Mouse (Mus musculus): ENCODE results near the gene Slc25a5. TPM values are rescaled to one million over a fixed set of nuclear protein-coding genes. Genes with fewer than 3 reads are reported as not detected.

Gene Slc25a5
- polyA plus RNA-seq (2015; fragmentation: Nextera tagmentation; extraction: Ambion mirVana), result 504 and 542 TPM in 2 replicates

GRCm38 (mm10) chrX:36795424-36796162 lies at the start of gene Slc25a5:
Slc25a5 (plus strand) TSS chrX:36795651.
- 17% methylated on average over 41 of the region's 41 CpGs for WGBS
- peak within 1 kb of the TSS; percentile 58 for H3K4me3 ChIP-seq (replicated peaks)

GRCm38 (mm10) chrX:36746789-36747188 lies 48.7 kb upstream of the Slc25a5 start:
- Histone ChIP-seq H3K4me1 (no peaks in the 10 kb centered on the region), H3K27me3 (no peaks in the 10 kb centered on the region), H3K36me3 (no peaks in the 10 kb centered on the region), H3K27ac (replicated peaks) (no peak overlapping the region), H3K9me3 (replicated peaks) (no peaks in the 10 kb centered on the region), H3K9ac (no peak overlapping the region), H3K4me2 (replicated peaks) (no peak overlapping the region), H3K4me3 (replicated peaks) (no peak overlapping the region)
- no peak for ATAC-seq (ENCODE audit: insufficient number of reproducible peaks, low FRiP score, low TSS enrichment, low read depth)
- WGBS, result 60% methylated on average over 8 of the region's 8 CpGs

More at GRCm38 (mm10) chrX:36795424-36796162, at the start of gene Slc25a5:
- H3K36me3 ChIP-seq, result 0 out of 2 replicates have a peak, but pooled peaks cover 4% of the 10 kb centered on the region
- H3K4me2 ChIP-seq (replicated peaks), result peak within 1 kb of the TSS; percentile 47
- no peaks in the 10 kb centered on the region for H3K9me3 ChIP-seq (replicated peaks)
- peak; percentile 95 for ATAC-seq (ENCODE audit: insufficient number of reproducible peaks, low FRiP score, low TSS enrichment, low read depth)
- no peaks in the 10 kb centered on the region for H3K4me1 ChIP-seq
- H3K27me3 ChIP-seq, result no peaks in the 10 kb centered on the region
- H3K27ac ChIP-seq (replicated peaks), result peak within 1 kb of the TSS; percentile 86
- peak within 1 kb of the TSS; percentile 58 for H3K9ac ChIP-seq

DNA sequence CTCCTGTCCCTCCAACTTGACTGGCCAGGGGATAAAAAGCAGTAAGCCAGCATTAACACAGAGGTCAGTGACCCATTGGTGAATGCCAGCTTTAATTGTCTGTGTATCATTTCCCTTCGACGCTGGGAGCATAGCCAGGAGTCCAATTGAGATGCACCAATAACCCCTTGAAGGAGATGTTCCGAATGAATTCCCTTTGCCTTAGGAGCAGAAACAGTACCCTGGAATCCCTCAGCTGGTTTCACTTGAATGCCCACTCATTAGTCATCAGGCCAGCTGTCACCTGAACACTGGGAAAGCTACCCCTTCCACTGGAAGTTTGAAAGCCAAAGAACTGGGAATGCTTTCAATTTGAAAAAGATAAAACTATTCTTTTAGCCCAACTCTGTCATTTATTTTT lies 46.9 kb upstream of the Slc25a5 start:
- WGBS, result 54% methylated on average over 3 of the region's 3 CpGs
- Histone ChIP-seq H3K27ac (replicated peaks) (no peak overlapping the region), H3K4me1 (no peaks in the 10 kb centered on the region), H3K36me3 (no peaks in the 10 kb centered on the region), H3K9me3 (replicated peaks) (no peaks in the 10 kb centered on the region), H3K4me2 (replicated peaks) (no peak overlapping the region), H3K9ac (no peak overlapping the region), H3K27me3 (no peaks in the 10 kb centered on the region), H3K4me3 (replicated peaks) (no peak overlapping the region)
- ATAC-seq (ENCODE audit: insufficient number of reproducible peaks, low FRiP score, low TSS enrichment, low read depth), result no peak

DNA sequence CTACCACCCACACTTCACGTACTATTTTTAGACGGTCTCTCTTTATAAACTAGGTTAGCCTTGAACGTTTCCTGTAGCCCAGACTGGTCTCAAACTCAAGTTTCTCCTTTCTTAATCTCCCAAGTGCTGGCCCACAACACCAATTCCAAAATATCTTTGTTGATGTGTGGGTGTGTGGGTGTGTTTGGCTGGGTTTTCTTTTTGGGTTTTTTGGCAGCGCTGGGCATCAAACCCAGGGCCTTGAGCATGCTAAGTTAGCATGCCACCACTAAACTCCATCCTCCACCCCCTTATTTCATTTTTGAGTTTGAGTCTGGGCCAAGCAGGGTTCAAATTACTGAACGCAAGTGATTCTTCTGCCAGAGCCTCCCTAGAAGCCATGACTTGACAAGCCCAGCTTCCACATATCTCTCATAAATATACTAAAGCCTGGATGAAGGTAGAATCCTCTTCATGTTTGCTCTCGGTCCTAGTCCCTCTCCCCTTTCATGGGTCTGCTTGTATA lies 46.1 kb upstream of the Slc25a5 start:
- ATAC-seq (ENCODE audit: insufficient number of reproducible peaks, low FRiP score, low TSS enrichment, low read depth), result no peak
- WGBS, result 56% methylated on average over 6 of the region's 6 CpGs

DNA sequence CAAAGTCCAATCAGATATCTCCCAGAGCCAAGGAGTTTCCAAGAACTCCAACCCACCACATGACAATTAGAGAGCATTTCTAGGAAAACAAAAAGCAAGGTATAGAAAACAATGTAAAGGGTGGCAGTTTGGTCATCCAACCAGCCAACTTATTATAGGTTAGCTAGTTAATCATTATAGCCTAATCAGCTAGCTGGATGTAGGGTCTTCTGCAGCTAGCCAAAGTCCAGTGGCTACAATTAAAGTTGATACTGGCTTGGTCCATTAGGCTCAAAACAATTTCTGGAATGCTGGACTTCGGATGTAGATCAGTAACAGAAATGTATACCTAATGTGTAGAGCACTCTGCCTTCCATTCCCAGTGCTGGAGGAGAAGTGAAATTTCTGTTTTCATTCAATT lies 44.9 kb upstream of the Slc25a5 start:
- no peaks in the 10 kb centered on the region for H3K4me1 ChIP-seq
- H3K36me3 ChIP-seq, result no peaks in the 10 kb centered on the region
- no peak for ATAC-seq (ENCODE audit: insufficient number of reproducible peaks, low FRiP score, low TSS enrichment, low read depth)
- H3K27me3 ChIP-seq, result no peaks in the 10 kb centered on the region
- 67% methylated on average over 1 of the region's 1 CpGs for WGBS
- H3K9ac ChIP-seq, result no peak overlapping the region
- no peaks in the 10 kb centered on the region for H3K9me3 ChIP-seq (replicated peaks)
- no peak overlapping the region for H3K4me3 ChIP-seq (replicated peaks)
- H3K4me2 ChIP-seq (replicated peaks), result no peak overlapping the region
- H3K27ac ChIP-seq (replicated peaks), result no peak overlapping the region

More for the DNA sequence above, 46.1 kb upstream of the Slc25a5 start:
- Histone ChIP-seq H3K4me3 (replicated peaks) (no peak overlapping the region), H3K4me1 (no peaks in the 10 kb centered on the region), H3K4me2 (replicated peaks) (no peak overlapping the region), H3K9me3 (replicated peaks) (no peaks in the 10 kb centered on the region), H3K27ac (replicated peaks) (no peak overlapping the region), H3K9ac (no peak overlapping the region), H3K36me3 (no peaks in the 10 kb centered on the region), H3K27me3 (no peaks in the 10 kb centered on the region)

DNA sequence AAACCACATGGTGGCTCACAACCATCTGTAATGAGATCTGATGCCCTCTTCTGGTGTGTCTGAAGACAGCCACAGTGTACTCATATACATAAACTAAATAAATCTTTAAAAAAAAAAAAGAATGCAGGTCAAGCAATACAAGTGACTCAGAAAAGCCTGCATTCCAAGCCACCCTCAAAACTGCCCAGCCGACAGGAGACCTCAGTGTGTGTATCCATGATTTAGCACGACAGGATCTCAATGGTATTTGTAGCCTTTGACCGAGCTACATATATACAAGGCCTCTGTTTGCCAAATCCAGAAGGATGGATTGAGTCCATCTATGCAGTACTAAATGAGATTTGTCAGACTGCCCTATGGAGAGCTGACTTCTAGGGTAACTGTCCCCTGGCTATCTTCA lies 42.9 kb upstream of the Slc25a5 start:
- no peak overlapping the region for H3K9ac ChIP-seq
- no peak overlapping the region for H3K4me2 ChIP-seq (replicated peaks)
- H3K27ac ChIP-seq (replicated peaks), result no peak overlapping the region
- H3K4me1 ChIP-seq, result no peaks in the 10 kb centered on the region
- no peaks in the 10 kb centered on the region for H3K27me3 ChIP-seq
- no peak overlapping the region for H3K4me3 ChIP-seq (replicated peaks)
- H3K36me3 ChIP-seq, result no peaks in the 10 kb centered on the region
- WGBS, result 90% methylated on average over 3 of the region's 3 CpGs
- no peaks in the 10 kb centered on the region for H3K9me3 ChIP-seq (replicated peaks)
- ATAC-seq (ENCODE audit: insufficient number of reproducible peaks, low FRiP score, low TSS enrichment, low read depth), result no peak

DNA sequence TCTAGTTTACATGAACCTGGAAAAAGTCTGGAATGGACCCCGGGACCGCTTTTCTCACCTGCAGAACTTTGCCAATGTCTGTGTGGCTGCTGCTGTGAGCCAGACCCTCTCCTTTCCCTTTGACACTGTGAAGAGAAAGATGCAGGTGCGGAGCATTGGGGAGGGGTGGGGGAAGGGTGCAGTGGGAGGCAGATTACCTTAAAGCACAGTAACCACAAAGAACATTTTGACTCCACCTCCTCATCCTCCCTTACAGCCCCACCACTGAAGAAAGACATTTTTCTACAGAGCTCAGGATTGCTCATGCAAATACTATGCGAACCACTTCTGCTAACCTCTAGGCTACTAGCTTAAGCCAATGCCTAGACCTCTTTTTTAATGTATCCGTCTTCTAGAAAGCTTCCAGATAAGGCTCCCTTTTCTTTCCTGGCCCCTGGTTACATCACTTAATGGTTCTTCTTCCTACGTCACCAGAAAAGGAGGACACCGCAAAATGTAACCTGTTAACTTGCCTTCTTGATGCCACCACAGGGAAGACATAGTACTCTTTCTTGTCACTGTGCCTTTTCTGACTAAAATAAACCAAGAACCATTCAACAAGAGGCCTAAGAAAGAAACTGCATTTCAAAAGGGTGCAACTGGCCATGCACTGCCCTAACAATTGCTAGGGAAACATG lies 37.5 kb upstream of the Slc25a5 start:
- no peak overlapping the region for H3K27ac ChIP-seq (replicated peaks)
- H3K9ac ChIP-seq, result no peak overlapping the region
- no peak for ATAC-seq (ENCODE audit: insufficient number of reproducible peaks, low FRiP score, low TSS enrichment, low read depth)
- no peaks in the 10 kb centered on the region for H3K9me3 ChIP-seq (replicated peaks)
- no peak overlapping the region for H3K4me2 ChIP-seq (replicated peaks)
- H3K36me3 ChIP-seq, result no peaks in the 10 kb centered on the region
- WGBS, result 75% methylated on average over 7 of the region's 7 CpGs
- no peak overlapping the region for H3K4me3 ChIP-seq (replicated peaks)
- H3K4me1 ChIP-seq, result no peaks in the 10 kb centered on the region
- H3K27me3 ChIP-seq, result no peaks in the 10 kb centered on the region

- Histone ChIP-seq H3K27ac (replicated peaks) (no peak overlapping the region), H3K36me3 (no peaks in the 10 kb centered on the region), H3K4me2 (replicated peaks) (no peak overlapping the region), H3K9me3 (replicated peaks) (no peaks in the 10 kb centered on the region), H3K4me1 (no peaks in the 10 kb centered on the region), H3K9ac (no peak overlapping the region), H3K27me3 (no peaks in the 10 kb centered on the region), H3K4me3 (replicated peaks) (no peak overlapping the region)
- WGBS, result 56% methylated on average over 6 of the region's 6 CpGs
- no peak for ATAC-seq (ENCODE audit: insufficient number of reproducible peaks, low FRiP score, low TSS enrichment, low read depth)
Observed at GRCm38 (mm10) chrX:36758566-36758965, 36.9 kb upstream of the Slc25a5 start.

- no peak overlapping the region for H3K9ac ChIP-seq
- 61% methylated on average over 6 of the region's 6 CpGs for WGBS
- H3K9me3 ChIP-seq (replicated peaks), result no peaks in the 10 kb centered on the region
- H3K4me3 ChIP-seq (replicated peaks), result no peak overlapping the region
- H3K27ac ChIP-seq (replicated peaks), result no peak overlapping the region
- H3K36me3 ChIP-seq, result no peaks in the 10 kb centered on the region
- no peaks in the 10 kb centered on the region for H3K4me1 ChIP-seq
- no peak overlapping the region for H3K4me2 ChIP-seq (replicated peaks)
- no peak for ATAC-seq (ENCODE audit: insufficient number of reproducible peaks, low FRiP score, low TSS enrichment, low read depth)
- H3K27me3 ChIP-seq, result no peaks in the 10 kb centered on the region
Observed at GRCm38 (mm10) chrX:36760946-36761635, 34.4 kb upstream of the Slc25a5 start.

DNA sequence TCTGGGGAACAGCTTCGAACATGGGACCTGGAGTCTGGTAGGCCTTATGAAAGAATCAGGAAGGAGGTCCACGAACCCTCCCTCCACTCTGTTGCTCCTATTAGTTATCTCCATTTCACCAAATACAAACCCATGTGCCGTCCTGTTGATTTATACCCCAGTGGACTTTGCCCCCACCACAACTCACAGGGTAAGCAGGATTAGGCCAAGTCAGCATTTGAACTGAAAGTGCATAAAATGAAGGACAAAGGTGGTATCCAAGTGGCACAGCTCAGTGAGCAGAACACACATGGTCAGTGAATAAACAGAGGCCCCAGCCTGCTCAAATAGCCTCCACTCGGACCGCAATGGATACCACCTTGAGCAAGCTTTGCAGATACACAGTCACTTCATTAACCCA lies 33.2 kb upstream of the Slc25a5 start:
- H3K27me3 ChIP-seq, result no peaks in the 10 kb centered on the region
- H3K36me3 ChIP-seq, result no peaks in the 10 kb centered on the region
- no peak overlapping the region for H3K27ac ChIP-seq (replicated peaks)
- H3K4me3 ChIP-seq (replicated peaks), result no peak overlapping the region
- no peaks in the 10 kb centered on the region for H3K4me1 ChIP-seq
- H3K9me3 ChIP-seq (replicated peaks), result no peaks in the 10 kb centered on the region
- ATAC-seq (ENCODE audit: insufficient number of reproducible peaks, low FRiP score, low TSS enrichment, low read depth), result no peak
- WGBS, result 86% methylated on average over 5 of the region's 5 CpGs
- H3K4me2 ChIP-seq (replicated peaks), result no peak overlapping the region
- H3K9ac ChIP-seq, result no peak overlapping the region

GRCm38 (mm10) chrX:36762894-36763293 lies 32.6 kb upstream of the Slc25a5 start:
- Histone ChIP-seq H3K4me3 (replicated peaks) (no peak overlapping the region), H3K27me3 (no peaks in the 10 kb centered on the region), H3K4me1 (no peaks in the 10 kb centered on the region), H3K4me2 (replicated peaks) (no peak overlapping the region), H3K9ac (no peak overlapping the region), H3K9me3 (replicated peaks) (no peaks in the 10 kb centered on the region), H3K36me3 (no peaks in the 10 kb centered on the region), H3K27ac (replicated peaks) (no peak overlapping the region)
- WGBS, result 63% methylated on average over 4 of the region's 4 CpGs
- ATAC-seq (ENCODE audit: insufficient number of reproducible peaks, low FRiP score, low TSS enrichment, low read depth), result no peak
